Mouse (Mus musculus) erythroblast, embryonic 14.5 days (primary cell): ENCODE data around the gene Slc39a1.

Source experiments
- GATA1 ChIP-seq: IDR thresholded peaks from 2 replicates; pipeline ENCODE4 v1.6.1; 2012; ENCODE audit warnings: low read length, inconsistent platforms, mixed read lengths
- TAL1 ChIP-seq: IDR thresholded peaks from 3 replicates; pipeline ENCODE4 v1.6.1; 2012; ENCODE audit warnings: low read length, inconsistent platforms, mixed read lengths

GRCm38 (mm10) chr3:90221123-90221522 lies 26.8 kb upstream of the Slc39a1 start:
- TF ChIP-seq TAL1 (no peak), GATA1 (no peak)
